Mouse (Mus musculus): Measurements from ENCODE around the gene Siglecf.

DNA sequence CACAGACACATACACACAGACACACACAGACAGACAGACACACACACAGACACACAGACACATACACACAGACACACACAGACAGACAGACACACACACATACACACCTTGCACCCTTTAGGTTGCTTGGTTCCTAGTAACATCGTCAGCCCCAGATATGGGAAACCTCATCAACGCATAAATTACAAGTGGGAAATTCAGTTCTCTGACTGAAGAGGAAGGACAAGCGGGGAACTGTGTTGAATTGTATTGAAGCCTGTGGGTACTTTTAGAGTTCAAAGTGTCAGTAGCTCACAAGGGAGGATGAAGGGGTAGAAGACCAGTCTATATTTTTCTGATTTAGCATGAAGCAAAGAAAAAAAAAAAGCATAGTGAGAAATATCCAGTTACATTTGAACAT is 56.4 kb downstream of the Siglecf start:
- TF ChIP-seq GATA1 (IDR thresholded peaks at IDR 0.05; ENCODE audit: borderline replicate concordance, low read length), result no peak
- no peak for TF ChIP-seq FLI1 (IDR thresholded peaks at IDR 0.05; ENCODE audit: low read length)
